Mouse (Mus musculus) kidney, adult 18-20 months (tissue): ENCODE measurements at regions not wholly inside any gene's neighbourhood (a gene's known extent, or its start where the extent isn't known, plus 50 kb on each side); places are given as distances from the start of the nearest gene placed in this dataset.

Source experiments
- DNase-seq: peaks from one replicate; pipeline ENCODE4 v3.0.0; 2021

DNA sequence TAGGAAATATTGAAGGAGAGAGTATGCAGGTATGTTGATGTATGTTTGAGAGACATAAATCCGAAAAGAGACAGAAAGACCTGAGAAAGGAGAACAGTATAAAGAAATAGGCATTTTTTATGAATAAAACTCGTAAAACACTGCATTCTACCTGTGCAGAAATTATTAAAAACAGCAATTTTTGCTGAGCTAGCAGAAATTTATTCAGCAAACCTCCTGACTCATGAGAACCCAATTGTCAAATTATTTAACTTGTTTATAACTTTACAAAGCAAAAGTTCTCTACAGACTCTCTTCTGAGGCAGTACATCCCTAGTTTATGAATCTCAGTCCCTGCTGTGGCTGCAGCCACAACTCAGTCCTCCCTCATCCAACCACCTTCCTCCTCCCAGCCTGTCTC, 191.0 kb upstream of the Noct start:
- no peak for DNase-seq

DNA sequence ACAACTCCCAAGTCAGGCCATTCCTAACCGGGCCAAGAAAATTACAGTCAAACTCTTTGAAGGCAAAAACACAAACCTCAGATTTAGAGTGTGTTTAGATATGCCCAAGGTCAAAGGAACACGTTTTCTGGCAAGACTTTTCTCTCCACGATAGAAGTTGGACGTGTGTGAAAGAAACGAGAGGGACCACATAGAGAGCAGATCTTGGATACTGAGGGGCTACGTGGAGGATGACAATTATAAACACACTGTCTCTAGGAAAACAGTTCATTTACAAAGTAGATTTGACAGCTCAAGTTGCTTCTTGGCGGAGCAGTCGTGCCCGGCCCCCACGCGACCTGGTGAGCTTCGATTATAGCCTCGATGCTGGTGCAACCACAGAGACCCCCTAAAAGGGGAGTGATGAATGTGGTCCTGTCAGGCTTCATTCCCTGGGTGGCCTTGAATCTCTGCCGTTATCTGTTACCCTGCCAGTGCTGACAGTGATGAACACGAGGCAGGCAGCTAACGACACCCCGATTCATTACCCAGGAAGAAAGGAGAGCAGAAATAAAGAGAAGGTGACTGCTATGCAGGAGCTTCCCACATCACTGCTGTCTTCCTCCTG, 187.4 kb upstream of the Noct start:
- no peak for DNase-seq

DNA sequence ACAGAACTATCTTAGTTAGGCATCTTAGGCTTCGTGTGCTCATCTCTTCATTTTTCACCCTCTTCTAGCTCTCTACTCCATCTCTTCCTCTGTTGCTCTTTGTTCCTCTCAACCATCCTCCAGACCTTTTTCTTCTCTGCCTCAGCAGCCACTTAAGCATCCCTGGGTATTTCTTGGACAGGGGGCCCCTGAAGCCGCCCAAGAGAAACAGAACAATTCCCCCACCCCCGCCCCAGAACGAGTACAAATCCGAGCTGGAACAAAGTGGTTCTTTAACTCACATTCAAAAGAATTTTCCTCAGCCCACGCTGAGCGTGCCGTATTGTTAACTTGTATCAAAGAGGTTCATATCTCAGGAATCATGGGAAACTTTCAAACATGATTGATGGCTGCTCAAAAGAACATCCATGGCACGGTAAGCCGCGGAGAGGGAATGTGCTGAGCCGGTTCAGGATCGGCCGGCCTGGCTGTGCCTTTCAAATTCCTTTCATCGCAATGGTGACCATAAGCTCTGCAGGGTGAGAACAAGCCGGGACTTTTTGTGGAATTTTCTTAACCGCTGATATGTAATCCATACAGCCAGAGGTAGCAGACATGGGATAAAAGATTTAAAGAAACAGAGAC, 181.9 kb upstream of the Noct start:
- no peak for DNase-seq

DNA sequence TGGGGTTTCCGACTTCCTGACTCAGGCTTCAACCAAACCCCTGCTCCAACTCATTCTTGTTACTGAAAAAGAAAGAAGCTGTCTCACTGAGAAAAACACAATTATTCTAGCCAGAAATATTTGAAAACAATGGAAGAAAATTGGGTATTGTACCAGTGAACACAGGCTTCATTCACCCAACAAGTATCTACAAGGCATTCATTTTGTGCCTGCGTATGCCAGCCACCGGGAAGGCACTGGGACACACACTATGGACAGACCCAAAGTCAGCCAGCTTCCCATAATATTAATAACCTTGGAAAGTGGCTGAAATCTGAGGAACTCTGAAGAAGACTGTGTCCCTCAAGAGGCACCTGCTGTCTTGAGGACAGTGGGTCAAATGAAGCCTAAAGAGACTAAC, 175.5 kb upstream of the Noct start:
- DNase-seq: no peak

DNA sequence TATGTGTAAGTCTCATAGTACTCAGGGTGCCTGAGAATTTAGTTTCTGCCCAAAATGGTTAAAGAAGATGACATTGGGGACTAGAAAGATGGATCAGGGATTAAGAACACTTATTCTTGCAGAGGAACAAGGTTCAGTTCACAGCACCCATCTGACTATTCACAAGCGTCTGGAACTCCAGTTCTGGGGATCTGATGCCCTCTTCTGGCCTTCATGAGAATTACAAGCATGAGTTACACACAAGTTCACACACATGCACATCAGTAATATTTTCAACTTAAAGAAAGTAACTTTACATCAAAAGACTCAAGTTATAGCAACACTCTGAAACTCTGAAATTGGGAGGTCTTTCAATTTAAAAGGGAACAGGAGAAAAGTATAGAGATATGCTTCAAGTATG, 174.1 kb upstream of the Noct start:
- DNase-seq: no peak

DNA sequence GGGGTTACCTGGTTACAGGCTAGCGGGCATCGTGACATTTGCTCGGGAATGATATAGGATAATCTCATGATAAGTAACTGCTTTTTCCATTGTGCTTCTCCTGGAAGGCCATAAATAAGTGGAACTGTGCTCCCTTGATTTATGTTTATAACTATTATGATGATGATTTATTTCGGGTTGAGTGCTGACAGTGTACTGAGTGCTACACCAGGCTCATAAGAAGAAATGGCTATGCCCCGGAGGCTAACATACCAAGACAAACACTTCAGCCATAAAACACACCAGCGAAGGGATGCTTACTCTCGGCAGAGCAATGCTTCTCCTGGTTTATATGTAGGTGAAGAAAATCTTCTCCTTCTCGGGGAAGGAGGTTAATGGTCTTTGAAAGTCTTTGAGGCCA, 169.2 kb upstream of the Noct start:
- no peak for DNase-seq

DNA sequence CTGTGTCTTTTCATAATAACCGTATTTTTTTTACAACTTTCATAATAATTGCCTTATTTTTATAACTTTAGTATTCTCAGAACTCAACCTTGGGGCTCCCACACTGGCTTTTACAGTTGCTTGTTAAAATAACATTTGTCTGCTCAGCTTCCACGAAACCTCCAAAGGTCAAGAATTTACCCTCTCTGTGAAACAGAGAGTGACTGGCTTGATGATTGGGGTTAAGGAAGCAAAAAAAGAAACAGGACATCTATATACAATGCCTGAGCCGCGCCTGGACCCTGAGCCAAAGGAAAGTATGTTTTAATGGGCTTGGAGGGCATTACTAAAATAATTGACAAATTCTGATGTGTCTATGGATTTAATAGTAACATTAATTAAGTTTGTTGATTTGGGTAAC, 160.0 kb upstream of the Noct start:
- no peak for DNase-seq

DNA sequence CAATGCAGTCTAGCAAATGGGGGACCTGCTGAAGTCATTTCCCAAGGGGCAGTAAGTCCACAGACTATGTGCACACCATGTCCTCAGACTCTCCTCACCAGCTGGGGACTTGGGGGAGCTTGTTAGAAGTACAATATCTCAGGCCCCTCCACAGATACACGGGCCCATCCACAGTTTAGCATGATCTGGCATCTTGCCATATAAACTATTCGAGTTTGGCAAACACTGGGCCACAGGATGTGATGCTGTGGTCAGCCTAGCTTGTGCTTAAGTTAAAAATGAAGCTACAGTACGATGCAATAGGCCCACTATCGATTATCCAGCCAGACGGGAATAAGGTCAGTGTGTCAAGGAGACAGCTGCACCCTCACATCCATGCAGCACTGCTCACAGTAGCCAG, 157.9 kb upstream of the Noct start:
- DNase-seq: no peak

DNA sequence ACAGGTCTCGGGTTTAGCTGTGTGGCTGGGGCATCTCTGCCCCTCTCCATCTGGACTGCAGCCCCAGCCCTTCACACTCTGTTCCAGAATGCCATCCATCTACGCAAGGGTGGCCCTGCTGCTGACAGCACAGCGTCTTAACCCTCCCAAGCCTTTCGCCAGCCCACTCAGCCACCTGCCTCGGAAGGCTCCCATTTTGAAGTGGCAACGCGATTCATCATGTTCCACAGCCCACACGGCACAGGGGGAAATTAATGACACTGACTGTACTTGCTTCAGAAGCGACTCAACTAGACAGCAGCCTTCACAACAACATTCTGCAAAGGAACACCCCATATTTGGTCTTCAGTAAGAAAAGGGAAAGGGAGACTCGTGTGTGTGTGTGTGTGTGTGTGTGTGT, 151.8 kb upstream of the Noct start:
- DNase-seq: no peak

DNA sequence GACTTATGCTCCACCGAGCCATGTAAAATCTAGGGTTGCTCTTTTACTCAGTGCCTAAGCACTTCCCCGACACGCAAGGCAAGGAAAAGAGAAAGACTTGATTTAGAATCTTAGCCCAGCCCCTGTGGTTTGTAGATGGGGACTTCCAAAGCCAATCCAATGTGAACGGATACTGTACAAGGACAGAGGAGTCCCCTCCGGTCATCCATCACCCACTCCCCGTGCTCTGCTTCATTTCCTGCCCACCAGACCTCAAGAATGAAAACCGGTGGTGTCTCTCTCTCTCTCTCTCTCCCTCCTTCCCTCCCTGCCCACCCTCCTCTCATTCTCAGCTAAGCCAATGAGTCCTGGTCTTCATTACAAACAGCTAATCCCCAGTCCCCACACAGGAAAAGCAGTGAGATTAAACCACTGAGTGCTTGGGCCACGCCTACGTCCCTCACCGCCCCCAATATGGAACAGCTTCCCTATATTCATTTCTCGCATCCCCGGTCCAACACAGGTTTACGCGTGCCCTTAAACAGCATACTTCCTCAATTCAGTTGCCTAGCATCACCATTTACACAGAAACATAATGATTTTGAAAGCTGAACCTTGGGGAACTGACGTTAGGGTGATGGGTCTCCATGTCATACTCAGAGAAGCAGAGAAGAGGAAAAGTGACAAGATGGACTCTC, 151.1 kb upstream of the Noct start:
- DNase-seq: no peak

DNA sequence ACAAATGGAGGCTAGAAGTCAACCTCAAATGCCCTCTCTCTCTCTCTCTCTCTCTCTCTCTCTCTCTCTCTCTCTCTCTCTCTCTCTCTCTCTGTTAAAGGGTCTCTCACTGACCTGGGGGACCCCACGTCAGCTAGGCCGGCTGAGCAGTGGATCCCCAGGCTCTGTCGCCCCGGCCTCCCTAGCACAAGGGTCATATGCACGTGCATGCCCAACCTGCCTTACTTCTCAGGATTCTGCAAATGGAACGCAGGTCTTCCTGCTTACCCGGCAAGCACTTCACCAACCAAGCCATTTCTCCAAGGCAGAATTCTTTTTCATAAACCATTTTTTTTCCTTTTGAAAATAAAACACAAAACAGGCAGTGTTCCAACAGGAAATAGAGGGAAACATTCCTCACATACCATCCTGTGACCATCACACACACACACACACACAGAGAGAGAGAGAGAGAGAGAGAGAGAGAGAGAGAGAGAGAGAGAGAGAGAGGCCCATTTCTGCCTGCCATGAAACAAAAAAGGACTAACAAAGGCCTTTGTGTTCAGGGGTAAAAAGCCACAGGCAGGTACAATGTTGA, 150.4 kb upstream of the Noct start:
- DNase-seq: no peak

DNA sequence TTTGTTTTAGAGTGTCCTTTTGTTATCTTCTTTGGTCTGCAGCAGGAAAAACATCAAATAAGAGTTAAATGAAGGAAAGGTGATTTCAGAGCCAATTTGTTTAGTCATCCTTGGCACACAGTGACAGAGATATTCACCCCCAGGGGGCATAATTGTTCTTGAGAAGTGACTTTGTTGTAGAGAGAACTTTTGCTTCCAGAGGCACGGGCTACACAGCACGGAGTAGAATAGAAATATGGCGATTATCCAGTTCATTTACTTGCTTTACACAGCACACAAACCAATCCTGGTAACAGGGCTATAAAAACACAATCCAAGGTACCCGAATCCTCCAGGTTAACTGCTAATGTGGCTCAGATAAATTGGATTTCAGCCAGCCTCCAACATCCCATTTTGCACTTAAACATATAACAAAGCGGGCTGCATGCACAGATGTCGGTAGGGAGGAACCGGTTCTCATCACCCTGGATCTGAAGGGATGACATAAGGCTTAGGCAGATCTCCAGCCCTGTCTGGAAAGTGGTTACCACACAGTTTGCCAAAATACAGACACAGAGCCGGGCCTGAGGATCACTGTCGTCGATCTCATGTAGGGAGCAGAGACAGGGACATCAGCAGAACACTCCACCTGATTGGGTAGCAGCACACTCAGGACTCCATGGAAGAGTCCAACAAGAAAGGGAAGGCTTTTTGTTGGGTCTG, 148.9 kb upstream of the Noct start:
- DNase-seq: no peak

DNA sequence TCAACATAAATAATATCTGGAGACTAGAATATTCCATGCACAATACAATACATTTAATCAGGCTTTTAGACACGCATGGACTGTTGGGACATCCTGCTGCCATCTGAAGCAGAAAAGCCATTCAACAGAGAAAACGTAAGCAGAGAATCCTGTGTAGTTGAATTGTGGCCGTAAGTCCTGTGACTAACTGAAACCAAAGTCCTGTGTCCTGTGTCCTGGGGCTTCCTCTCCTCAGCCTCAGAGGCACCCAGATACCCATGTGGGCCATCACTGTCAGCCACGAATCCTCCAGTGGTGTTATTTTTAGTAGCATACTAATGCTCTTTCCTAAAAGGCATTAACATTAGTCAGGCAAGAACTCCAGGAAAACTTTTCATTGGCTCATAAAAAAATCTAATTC, 145.8 kb upstream of the Noct start:
- DNase-seq: no peak

DNA sequence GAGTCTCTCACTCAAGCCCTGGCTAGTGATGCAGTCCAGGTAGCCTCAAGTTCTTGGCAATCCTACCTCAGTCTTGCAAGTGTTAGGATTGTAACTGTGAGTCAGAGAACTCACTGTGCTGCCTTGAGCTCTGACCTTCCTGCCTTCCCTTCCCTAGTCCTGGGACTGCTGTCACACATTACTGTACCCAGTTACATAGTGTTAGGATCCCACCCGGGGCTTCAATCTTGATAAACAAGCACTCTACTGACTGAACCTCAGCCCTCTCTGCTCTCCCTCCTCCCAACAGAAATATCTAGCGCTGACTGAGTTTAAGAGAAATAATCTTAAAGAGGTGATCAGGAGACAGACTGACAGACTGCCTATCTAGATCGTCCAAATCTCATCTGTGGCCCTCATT, 143.8 kb upstream of the Noct start:
- DNase-seq: no peak

DNA sequence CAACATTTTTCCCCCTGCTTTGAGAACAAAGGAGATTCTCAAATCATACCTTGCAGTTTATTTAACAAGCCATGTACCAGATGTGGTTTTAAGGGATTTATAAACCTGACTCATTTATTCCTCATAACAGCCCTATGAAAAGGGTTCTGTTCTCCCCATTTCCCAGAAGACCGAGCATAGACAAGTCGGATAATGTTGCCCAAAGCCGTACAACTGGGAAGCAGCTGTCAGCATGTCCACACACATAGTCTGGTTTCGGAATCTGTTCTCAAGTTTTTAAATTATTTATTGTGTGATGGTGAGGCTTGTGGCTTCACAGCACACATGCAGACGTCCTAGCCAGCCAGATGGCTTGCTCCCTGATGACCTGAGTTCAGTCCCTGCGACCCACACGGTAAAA, 143.4 kb upstream of the Noct start:
- DNase-seq: no peak

DNA sequence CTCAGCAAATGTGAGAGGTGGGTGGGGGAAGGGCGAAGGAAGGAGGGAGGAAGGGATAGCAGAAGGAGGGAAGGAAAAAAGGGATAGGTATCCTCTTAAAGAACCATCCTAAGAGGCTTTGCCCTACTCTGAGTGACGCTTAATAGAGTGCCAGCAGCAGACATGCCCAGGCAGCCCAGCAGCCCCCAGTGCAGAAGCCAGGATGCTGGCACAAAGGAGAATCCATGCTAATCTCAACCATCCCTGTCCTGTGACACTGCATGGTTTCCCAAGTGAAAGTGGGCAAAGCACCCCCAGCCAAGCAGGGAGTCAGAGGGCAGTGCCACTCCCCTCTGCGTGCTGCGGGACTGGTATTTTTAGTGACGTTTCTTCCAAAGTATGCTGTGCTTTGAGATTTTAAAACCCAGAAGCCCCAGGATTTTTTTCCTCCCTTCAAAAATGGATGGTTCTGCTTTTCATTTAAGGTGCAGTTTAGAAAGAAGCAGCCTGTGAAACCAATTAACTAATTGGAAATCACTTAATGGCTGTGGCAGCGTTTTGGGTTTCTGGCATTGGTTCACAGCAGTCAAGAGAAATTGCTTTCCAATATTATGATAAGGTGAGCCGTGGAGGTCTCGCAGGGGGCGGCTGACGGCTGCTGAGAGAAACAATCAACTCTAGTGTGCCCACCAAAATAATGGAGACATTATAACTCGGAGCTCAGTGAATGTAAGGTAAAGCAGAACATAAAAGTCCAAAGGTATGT, 141.2 kb upstream of the Noct start:
- no peak for DNase-seq

DNA sequence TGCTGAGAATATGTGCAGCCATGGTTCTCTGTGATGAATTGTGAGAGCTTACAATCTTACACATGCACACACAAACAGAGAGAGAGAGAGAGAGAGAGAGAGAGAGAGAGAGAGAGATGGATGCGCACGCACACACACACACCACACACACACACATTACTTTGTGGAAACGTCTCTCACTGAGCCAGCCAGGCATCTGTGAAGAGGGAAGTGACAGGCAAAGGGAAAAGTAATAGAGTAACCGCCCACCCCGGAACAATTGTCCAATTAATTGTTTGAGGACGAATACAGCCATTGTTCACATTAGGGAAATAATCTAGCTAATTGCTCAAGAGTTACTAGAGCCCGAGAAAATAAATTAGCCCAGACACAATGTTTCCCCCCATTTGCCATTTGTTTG, 140.7 kb upstream of the Noct start:
- no peak for DNase-seq

DNA sequence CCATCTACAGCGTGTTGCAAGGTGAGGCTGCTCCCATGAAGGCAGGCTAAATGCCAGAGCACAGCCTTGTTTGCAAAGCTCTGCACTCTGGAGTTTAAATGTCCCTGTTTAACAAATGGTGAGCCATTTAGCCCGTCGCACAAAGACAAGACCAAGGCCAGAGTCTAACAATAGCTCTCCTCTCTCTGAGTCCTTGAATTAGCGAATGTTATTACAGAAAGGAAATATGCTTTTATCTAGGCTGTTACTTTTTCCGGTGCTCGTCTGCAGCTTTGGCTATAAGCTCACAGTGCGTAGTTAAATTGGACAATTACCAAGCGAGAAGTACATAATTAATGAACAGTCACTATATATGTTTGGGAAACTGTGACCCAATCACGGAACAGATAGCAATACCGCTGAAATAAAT, 137.8 kb upstream of the Noct start:
- no peak for DNase-seq

DNA sequence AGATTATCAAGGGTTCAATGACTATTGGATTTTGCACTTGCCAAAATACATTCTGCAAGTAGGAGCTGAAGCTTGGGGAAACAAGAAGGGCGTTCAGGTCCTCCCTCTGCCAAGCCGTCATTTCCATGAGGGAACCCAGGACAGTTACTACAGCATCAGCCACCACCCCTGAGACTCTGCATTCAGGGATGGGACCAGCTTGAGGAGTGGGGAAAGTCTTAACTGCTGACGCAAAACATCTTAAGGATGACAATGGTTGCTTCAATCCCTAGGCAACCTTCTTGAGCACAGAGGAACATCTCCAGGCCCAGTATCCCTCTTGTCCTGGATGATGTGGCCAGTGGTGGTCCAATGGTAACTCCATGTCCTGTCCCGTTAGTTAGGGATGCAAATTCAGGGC, 137.2 kb upstream of the Noct start:
- no peak for DNase-seq

DNA sequence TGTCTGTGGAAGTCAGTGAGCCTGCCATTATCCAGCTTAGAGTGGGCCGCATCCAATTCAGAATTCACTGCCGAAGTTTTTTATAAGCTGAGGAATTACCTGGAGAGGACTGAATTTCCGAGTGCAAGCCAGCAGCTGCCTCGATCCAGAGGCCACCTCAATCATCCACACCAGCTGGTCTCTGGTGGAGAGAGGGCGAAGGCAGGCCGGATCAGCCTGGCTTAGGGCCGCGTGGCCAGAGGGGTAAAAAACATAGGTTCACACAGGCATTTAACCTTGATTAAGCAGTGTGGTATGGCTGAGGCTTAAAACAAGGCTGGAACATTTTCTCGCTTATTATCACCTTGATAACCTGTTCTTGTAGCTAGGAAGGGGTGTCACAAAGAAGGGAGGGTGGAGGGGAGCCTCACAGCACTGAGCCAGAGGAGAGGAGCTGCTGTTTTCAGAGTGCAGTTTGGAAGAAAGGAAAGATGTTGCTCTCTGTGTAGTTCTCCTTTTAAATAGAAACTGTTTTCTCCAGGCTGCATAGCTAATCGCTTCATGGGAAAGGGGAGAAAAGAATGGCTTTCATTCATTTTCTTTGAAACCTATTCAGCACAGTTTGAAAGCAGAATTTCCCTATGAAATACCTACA, 135.1 kb upstream of the Noct start:
- DNase-seq: peak; percentile 15

DNA sequence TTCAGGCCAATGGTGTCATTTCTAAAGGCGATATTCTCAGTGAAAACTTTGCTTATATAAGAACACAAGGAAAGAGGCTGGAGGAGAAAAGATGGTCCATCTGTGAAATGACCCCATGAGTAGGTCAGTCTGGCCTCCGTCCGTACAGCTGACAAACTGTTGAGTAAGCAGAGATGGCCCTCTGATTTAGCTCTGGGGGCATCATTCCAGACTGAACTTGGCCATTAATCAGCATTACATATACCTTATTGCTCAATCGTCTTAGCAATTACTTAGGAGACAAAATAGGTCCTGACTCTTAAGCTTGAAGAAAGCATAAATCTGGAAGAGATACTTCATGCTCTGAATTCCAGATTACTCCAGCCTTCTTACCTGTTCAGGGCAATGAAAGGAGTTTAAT, 132.8 kb upstream of the Noct start:
- no peak for DNase-seq
